Mouse (Mus musculus) olfactory bulb, adult 2 months (tissue): ENCODE measurements around the gene Spcs3.

ENCODE experiments used
- CTCF ChIP-seq: fragments of 200-500 bp; IDR thresholded peaks from 2 replicates; pipeline ENCODE4 v1.5.1; 2012; ENCODE audit warnings: low read depth, mild to moderate bottlenecking, low read length, moderate library complexity; ENCODE audit not compliant: insufficient read depth
- POLR2A ChIP-seq: fragments of 200-500 bp; IDR thresholded peaks from 2 replicates; pipeline ENCODE4 v1.6.1; 2012; ENCODE audit warnings: mild to moderate bottlenecking, low read depth, low read length, moderate library complexity; ENCODE audit not compliant: insufficient read depth

DNA sequence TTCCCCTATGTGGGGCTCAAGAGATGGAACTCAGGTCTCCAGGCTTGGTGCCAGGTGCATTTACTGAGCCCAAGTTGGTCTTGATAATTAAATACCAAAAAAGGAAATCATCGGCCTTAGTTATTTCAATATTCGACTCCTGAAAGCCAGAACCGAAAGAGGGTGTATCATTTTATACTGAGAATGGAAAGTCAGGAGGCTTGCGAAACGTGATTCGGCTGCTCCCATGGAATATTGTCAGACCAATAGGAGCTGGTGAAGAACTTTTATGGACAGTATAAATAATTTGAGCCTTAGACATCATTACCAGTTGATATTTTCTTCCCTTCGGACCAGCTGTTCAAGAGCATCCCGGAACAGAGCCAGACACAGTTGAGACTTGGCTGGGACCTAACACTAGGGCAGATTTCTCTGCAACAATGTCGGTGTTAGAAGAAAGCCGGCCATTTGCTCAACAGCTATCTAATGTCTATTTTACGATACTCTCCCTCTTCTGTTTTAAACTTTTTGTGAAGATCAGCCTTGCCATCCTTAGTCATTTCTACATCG lies 20.3 kb upstream of the Spcs3 start:
- no peak for TF ChIP-seq CTCF
- no peak for TF ChIP-seq POLR2A
